Mouse (Mus musculus): ENCODE data around the gene Rtp4. TPM values are rescaled to one million over a fixed set of nuclear protein-coding genes. Genes with fewer than 3 reads are reported as not detected.

Gene Rtp4
- total RNA-seq, 1 experiment: 0.22 TPM

GRCm38 (mm10) chr16:23554673-23555072, 34.6 kb downstream of the Rtp4 start:
- Histone ChIP-seq H3K27ac (ENCODE audit: insufficient read depth, low read depth, low read length, poor library complexity, severe bottlenecking) (no peak overlapping the region), H3K4me3 (ENCODE audit: insufficient read depth in 1 of 2, low read depth in 1 of 2, low read length in 2 of 2, poor library complexity in 1 of 2, severe bottlenecking in 1 of 2) (no peak overlapping the region), H3K9ac (ENCODE audit: insufficient read depth, low read depth, low read length, poor library complexity, severe bottlenecking) (no peak overlapping the region), H3K4me1 (ENCODE audit: control insufficient read depth in 2 of 2, insufficient read depth in 2 of 2, low read length in 2 of 2, poor library complexity in 1 of 2) (no peaks in the 10 kb centered on the region), H3K9me3 (ENCODE audit: control insufficient read depth, insufficient read depth, low read depth, low read length) (no peaks in the 10 kb centered on the region), H3K36me3 (ENCODE audit: control insufficient read depth, insufficient read depth, low read length, poor library complexity, severe bottlenecking) (no peaks in the 10 kb centered on the region)
- TF ChIP-seq MAFK (IDR thresholded peaks at IDR 0.05; ENCODE audit: insufficient read depth, low read depth, low read length): no peak
- TF ChIP-seq ZNF384 (IDR thresholded peaks at IDR 0.05; ENCODE audit: low read depth, low read length): no peak
- no peak for TF ChIP-seq CHD2 (IDR thresholded peaks at IDR 0.05; ENCODE audit: low read depth, low read length)
- TF ChIP-seq HCFC1 (IDR thresholded peaks at IDR 0.05; ENCODE audit: borderline replicate concordance, insufficient read depth, low read length): no peak
- TF ChIP-seq ZC3H11A (IDR thresholded peaks at IDR 0.05; ENCODE audit: borderline replicate concordance, low read depth, low read length): no peak
- no peak for DNase-seq (ENCODE audit: low read depth, low spot score)
- in situ Hi-C loops (cut with MboI; ENCODE audit: low sequenced_read_pairs in 2 of 2, unreplicated experiment in 2 of 2): no loop called here

- H3K9ac ChIP-seq (ENCODE audit: insufficient read depth, low read depth, low read length, poor library complexity, severe bottlenecking): no peak overlapping the region
- H3K9me3 ChIP-seq (ENCODE audit: control insufficient read depth, insufficient read depth, low read depth, low read length): no peaks in the 10 kb centered on the region
- TF ChIP-seq HCFC1 (IDR thresholded peaks at IDR 0.05; ENCODE audit: borderline replicate concordance, insufficient read depth, low read length) (no peak), ZC3H11A (IDR thresholded peaks at IDR 0.05; ENCODE audit: borderline replicate concordance, low read depth, low read length) (no peak), ZNF384 (IDR thresholded peaks at IDR 0.05; ENCODE audit: low read depth, low read length) (no peak)
- H3K4me3 ChIP-seq (ENCODE audit: insufficient read depth in 1 of 2, low read depth in 1 of 2, low read length in 2 of 2, poor library complexity in 1 of 2, severe bottlenecking in 1 of 2): no peak overlapping the region
- DNase-seq (ENCODE audit: low read depth, low spot score): no peak
- H3K36me3 ChIP-seq (ENCODE audit: control insufficient read depth, insufficient read depth, low read length, poor library complexity, severe bottlenecking): no peaks in the 10 kb centered on the region
- H3K4me1 ChIP-seq (ENCODE audit: control insufficient read depth in 2 of 2, insufficient read depth in 2 of 2, low read length in 2 of 2, poor library complexity in 1 of 2): no peaks in the 10 kb centered on the region
- no peak overlapping the region for H3K27ac ChIP-seq (ENCODE audit: insufficient read depth, low read depth, low read length, poor library complexity, severe bottlenecking)
- in situ Hi-C loops (cut with MboI; ENCODE audit: low sequenced_read_pairs in 2 of 2, unreplicated experiment in 2 of 2): no loop called here
Observed at GRCm38 (mm10) chr16:23557195-23557594, 37.1 kb downstream of the Rtp4 start.

GRCm38 (mm10) chr16:23557669-23558068, 37.6 kb downstream of the Rtp4 start:
- no peak overlapping the region for H3K27ac ChIP-seq (ENCODE audit: insufficient read depth, low read depth, low read length, poor library complexity, severe bottlenecking)
- DNase-seq (ENCODE audit: low read depth, low spot score): no peak
- no peaks in the 10 kb centered on the region for H3K9me3 ChIP-seq (ENCODE audit: control insufficient read depth, insufficient read depth, low read depth, low read length)
- no peaks in the 10 kb centered on the region for H3K4me1 ChIP-seq (ENCODE audit: control insufficient read depth in 2 of 2, insufficient read depth in 2 of 2, low read length in 2 of 2, poor library complexity in 1 of 2)
- no peak overlapping the region for H3K9ac ChIP-seq (ENCODE audit: insufficient read depth, low read depth, low read length, poor library complexity, severe bottlenecking)
- in situ Hi-C loops (cut with MboI; ENCODE audit: low sequenced_read_pairs in 2 of 2, unreplicated experiment in 2 of 2): no loop called here
- TF ChIP-seq MAFK (IDR thresholded peaks at IDR 0.05; ENCODE audit: insufficient read depth, low read depth, low read length) (no peak), HCFC1 (IDR thresholded peaks at IDR 0.05; ENCODE audit: borderline replicate concordance, insufficient read depth, low read length) (no peak), ZC3H11A (IDR thresholded peaks at IDR 0.05; ENCODE audit: borderline replicate concordance, low read depth, low read length) (no peak)
- no peaks in the 10 kb centered on the region for H3K36me3 ChIP-seq (ENCODE audit: control insufficient read depth, insufficient read depth, low read length, poor library complexity, severe bottlenecking)
- no peak overlapping the region for H3K4me3 ChIP-seq (ENCODE audit: insufficient read depth in 1 of 2, low read depth in 1 of 2, low read length in 2 of 2, poor library complexity in 1 of 2, severe bottlenecking in 1 of 2)

GRCm38 (mm10) chr16:23568369-23568958, 48.4 kb downstream of the Rtp4 start:
- in situ Hi-C loops (cut with MboI; ENCODE audit: low sequenced_read_pairs in 2 of 2, unreplicated experiment in 2 of 2): no loop called here
- no peak overlapping the region for H3K4me3 ChIP-seq (ENCODE audit: insufficient read depth in 1 of 2, low read depth in 1 of 2, low read length in 2 of 2, poor library complexity in 1 of 2, severe bottlenecking in 1 of 2)
- TF ChIP-seq MAFK (IDR thresholded peaks at IDR 0.05; ENCODE audit: insufficient read depth, low read depth, low read length) (no peak), ZC3H11A (IDR thresholded peaks at IDR 0.05; ENCODE audit: borderline replicate concordance, low read depth, low read length) (no peak), HCFC1 (IDR thresholded peaks at IDR 0.05; ENCODE audit: borderline replicate concordance, insufficient read depth, low read length) (no peak), ZNF384 (IDR thresholded peaks at IDR 0.05; ENCODE audit: low read depth, low read length) (no peak), CHD2 (IDR thresholded peaks at IDR 0.05; ENCODE audit: low read depth, low read length) (no peak)
- no peak for DNase-seq (ENCODE audit: low read depth, low spot score)
- H3K9me3 ChIP-seq (ENCODE audit: control insufficient read depth, insufficient read depth, low read depth, low read length): no peaks in the 10 kb centered on the region
- no peaks in the 10 kb centered on the region for H3K36me3 ChIP-seq (ENCODE audit: control insufficient read depth, insufficient read depth, low read length, poor library complexity, severe bottlenecking)
- no peaks in the 10 kb centered on the region for H3K4me1 ChIP-seq (ENCODE audit: control insufficient read depth in 2 of 2, insufficient read depth in 2 of 2, low read length in 2 of 2, poor library complexity in 1 of 2)
- H3K27ac ChIP-seq (ENCODE audit: insufficient read depth, low read depth, low read length, poor library complexity, severe bottlenecking): no peak overlapping the region
- no peak overlapping the region for H3K9ac ChIP-seq (ENCODE audit: insufficient read depth, low read depth, low read length, poor library complexity, severe bottlenecking)

- TF ChIP-seq CHD2 (IDR thresholded peaks at IDR 0.05; ENCODE audit: low read depth, low read length): no peak
- no peak for TF ChIP-seq ZC3H11A (IDR thresholded peaks at IDR 0.05; ENCODE audit: borderline replicate concordance, low read depth, low read length)
- no peak for TF ChIP-seq ZNF384 (IDR thresholded peaks at IDR 0.05; ENCODE audit: low read depth, low read length)
- TF ChIP-seq MAFK (IDR thresholded peaks at IDR 0.05; ENCODE audit: insufficient read depth, low read depth, low read length): no peak
- no peak for TF ChIP-seq HCFC1 (IDR thresholded peaks at IDR 0.05; ENCODE audit: borderline replicate concordance, insufficient read depth, low read length)
- DNase-seq (ENCODE audit: low read depth, low spot score): no peak
- Histone ChIP-seq H3K36me3 (ENCODE audit: control insufficient read depth, insufficient read depth, low read length, poor library complexity, severe bottlenecking) (no peaks in the 10 kb centered on the region), H3K4me3 (ENCODE audit: insufficient read depth in 1 of 2, low read depth in 1 of 2, low read length in 2 of 2, poor library complexity in 1 of 2, severe bottlenecking in 1 of 2) (no peak overlapping the region), H3K9ac (ENCODE audit: insufficient read depth, low read depth, low read length, poor library complexity, severe bottlenecking) (no peak overlapping the region), H3K9me3 (ENCODE audit: control insufficient read depth, insufficient read depth, low read depth, low read length) (no peaks in the 10 kb centered on the region), H3K4me1 (ENCODE audit: control insufficient read depth in 2 of 2, insufficient read depth in 2 of 2, low read length in 2 of 2, poor library complexity in 1 of 2) (no peaks in the 10 kb centered on the region), H3K27ac (ENCODE audit: insufficient read depth, low read depth, low read length, poor library complexity, severe bottlenecking) (no peak overlapping the region)
- in situ Hi-C loops (cut with MboI; ENCODE audit: low sequenced_read_pairs in 2 of 2, unreplicated experiment in 2 of 2): no loop called here
Observed at GRCm38 (mm10) chr16:23574561-23574960, 54.5 kb downstream of the Rtp4 start.

Data from ES-E14 (cell line).